Mouse (Mus musculus) left cerebral cortex, adult 6 months (tissue): ENCODE results near the gene Ccl7. TPM values are rescaled to one million over a fixed set of nuclear protein-coding genes. Genes with fewer than 3 reads are reported as not detected.

Experiments used
- long read RNA-seq, 2 experiments: library from polyadenylated mRNA; unstranded; transcript quantifications; one replicate each; pipeline ENCODE4 v2.0.0; 2019 to 2020
- polyA plus RNA-seq: library from polyadenylated mRNA; unstranded; fragments of <200 nt; fragmentation: Nextera tagmentation; gene quantifications from 2 replicates; pipeline ENCODE4 v1.2.3, GENCODE M21; 2021

Ccl7 gene
- polyA plus RNA-seq: 0.20 and 0.53 TPM in 2 replicates
- long read RNA-seq, experiment 1: 0 reads
- long read RNA-seq, experiment 2: 0 reads

GRCm38 (mm10) chr11:82045471-82045870 lies at the start of gene Ccl7:
Ccl7 (plus strand) TSS chr11:82045712.

GRCm38 (mm10) chr11:82035356-82035755 lies 10.2 kb upstream of the Ccl7 start, which contains the start of gene Ccl2:
Ccl2 (plus strand) TSS chr11:82035571.

GRCm38 (mm10) chr11:82038535-82038934 lies 7.0 kb upstream of the Ccl7 start, which contains the start of gene Gm17268:
Gm17268 (minus strand) TSS chr11:82038562.

GRCm38 (mm10) chr11:82057646-82058045 lies 12.1 kb downstream of the Ccl7 start, which contains the start of gene Ccl11:
Ccl11 (plus strand) TSS chr11:82057823.

Other genes starting within 250 kb of the Ccl7 start
- gene 5530401A14Rik, start 185.0 kb upstream of the Ccl7 start, polyA plus RNA-seq: 0.10 TPM in 1 of 2 replicates, not detected in the other
- 10.9 and 13.0 TPM in 2 replicates for gene Asic2, start 77.3 kb upstream of the Ccl7 start, polyA plus RNA-seq
- 0.43 and 0.74 TPM in 2 replicates for gene Ccl2, start 10.1 kb upstream of the Ccl7 start, polyA plus RNA-seq
- not detected in 2 replicates for gene Gm17268, start 7.2 kb upstream of the Ccl7 start, polyA plus RNA-seq
- 0.18 TPM in 1 of 2 replicates, not detected in the other for gene Ccl11, start 12.1 kb downstream of the Ccl7 start, polyA plus RNA-seq
- 5.5 and 8.7 TPM in 2 replicates for gene Ccl12, start 56.1 kb downstream of the Ccl7 start, polyA plus RNA-seq
- 1.3 TPM in 1 of 2 replicates, not detected in the other for gene Ccl8, start 69.5 kb downstream of the Ccl7 start, polyA plus RNA-seq